Mouse (Mus musculus): ENCODE data around the gene Usp13. TPM values are rescaled to one million over a fixed set of nuclear protein-coding genes. Genes with fewer than 3 reads are reported as not detected.
A peak's percentile ranks its signal among the peaks of the same experiment; 100 is the strongest.

Gene Usp13
- polyA plus RNA-seq, 1 experiment from 2014 or later, result 3.2 TPM

GRCm38 (mm10) chr3:32908400-32908799 is 91.1 kb downstream of the Usp13 start:
- Histone ChIP-seq H3K27me3 (replicated peaks; ENCODE audit: control insufficient read depth, insufficient read depth, low read length) (no peaks in the 10 kb centered on the region), H3K9ac (ENCODE audit: low read depth, low read length) (no peak overlapping the region), H3K36me3 (ENCODE audit: control insufficient read depth, insufficient read depth, low read length) (no peaks in the 10 kb centered on the region), H3K4me3 (ENCODE audit: low read length) (no peak overlapping the region), H3K9me3 (ENCODE audit: control insufficient read depth, low read length) (no peaks in the 10 kb centered on the region), H3K27ac (ENCODE audit: low read length) (no peak overlapping the region), H3K4me2 (ENCODE audit: low read depth, low read length) (no peak overlapping the region), H3K4me1 (ENCODE audit: control insufficient read depth, insufficient read depth, low read length) (no peaks in the 10 kb centered on the region)
- no peak for ATAC-seq
- 70% methylated on average over 3 of the region's 3 CpGs for WGBS

DNA sequence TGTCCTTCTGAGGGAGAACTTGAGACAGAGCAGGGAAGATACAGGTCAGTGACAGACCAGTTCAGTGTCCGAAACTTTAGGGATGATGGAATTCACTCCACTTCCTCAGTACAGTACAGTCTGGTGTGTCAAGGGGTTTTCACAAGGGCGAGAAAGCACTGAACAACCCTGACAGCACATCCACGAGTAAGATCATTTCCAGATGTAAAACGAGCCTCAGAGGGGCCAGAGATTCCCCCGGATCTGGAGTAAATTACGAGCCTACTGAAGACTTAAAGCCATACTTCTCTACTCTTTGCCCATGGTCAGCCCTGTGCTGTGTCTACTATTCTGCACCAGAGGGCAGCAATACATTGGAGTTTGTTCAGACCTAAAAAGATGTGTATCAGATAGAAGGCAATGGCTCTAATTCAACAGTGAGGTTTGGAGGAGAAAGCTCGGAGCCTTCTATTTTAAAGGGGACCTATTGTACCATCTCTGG is 92.8 kb downstream of the Usp13 start:
- H3K9me3 ChIP-seq (ENCODE audit: control insufficient read depth, low read length), result no peaks in the 10 kb centered on the region
- WGBS, result 53% methylated on average over 7 of the region's 7 CpGs
- H3K4me1 ChIP-seq (ENCODE audit: control insufficient read depth, insufficient read depth, low read length), result no peaks in the 10 kb centered on the region
- H3K4me3 ChIP-seq (ENCODE audit: low read length), result no peak overlapping the region
- H3K36me3 ChIP-seq (ENCODE audit: control insufficient read depth, insufficient read depth, low read length), result no peaks in the 10 kb centered on the region
- peak; percentile 28; the same call in 1 of the 2 replicates for ATAC-seq
- no peak overlapping the region for H3K4me2 ChIP-seq (ENCODE audit: low read depth, low read length)
- H3K27ac ChIP-seq (ENCODE audit: low read length), result no peak overlapping the region
- H3K27me3 ChIP-seq (replicated peaks; ENCODE audit: control insufficient read depth, insufficient read depth, low read length), result no peaks in the 10 kb centered on the region
- H3K9ac ChIP-seq (ENCODE audit: low read depth, low read length), result no peak overlapping the region

DNA sequence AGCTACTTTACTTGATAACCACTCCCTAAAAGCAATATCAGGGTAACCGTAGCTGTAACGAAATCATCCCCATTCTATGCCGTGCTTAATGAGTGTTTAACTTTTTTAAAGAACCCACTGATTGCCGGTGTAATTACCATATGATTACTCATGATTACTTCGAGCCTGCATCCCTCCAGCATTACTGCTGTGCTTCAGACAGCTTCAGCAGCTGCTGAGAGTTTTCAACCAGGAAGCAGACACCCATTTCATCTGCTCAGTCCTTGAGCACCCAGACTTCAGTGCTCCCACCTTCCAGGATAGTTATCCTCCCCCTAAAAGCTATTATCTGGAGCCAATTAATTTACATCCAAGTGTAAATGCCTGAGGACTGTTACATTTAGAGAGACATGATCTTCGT is 106.8 kb downstream of the Usp13 start:
- H3K27me3 ChIP-seq (replicated peaks; ENCODE audit: control insufficient read depth, insufficient read depth, low read length), result no peaks in the 10 kb centered on the region
- H3K9ac ChIP-seq (ENCODE audit: low read depth, low read length), result no peak overlapping the region
- ATAC-seq, result no peak
- H3K27ac ChIP-seq (ENCODE audit: low read length), result no peak overlapping the region
- peaks cover 3% of the 10 kb centered on the region; the same call in 1 of the 2 replicates for H3K9me3 ChIP-seq (ENCODE audit: control insufficient read depth, low read length)
- no peak overlapping the region for H3K4me2 ChIP-seq (ENCODE audit: low read depth, low read length)
- no peaks in the 10 kb centered on the region for H3K36me3 ChIP-seq (ENCODE audit: control insufficient read depth, insufficient read depth, low read length)
- 82% methylated on average over 6 of the region's 6 CpGs for WGBS
- no peak overlapping the region for H3K4me3 ChIP-seq (ENCODE audit: low read length)
- no peaks in the 10 kb centered on the region for H3K4me1 ChIP-seq (ENCODE audit: control insufficient read depth, insufficient read depth, low read length)

- peak; percentile 88 for ATAC-seq
- no peaks in the 10 kb centered on the region for H3K27me3 ChIP-seq (replicated peaks; ENCODE audit: control insufficient read depth, insufficient read depth, low read length)
- no peak overlapping the region for H3K9ac ChIP-seq (ENCODE audit: low read depth, low read length)
- no peak overlapping the region for H3K4me3 ChIP-seq (ENCODE audit: low read length)
- no peaks in the 10 kb centered on the region for H3K9me3 ChIP-seq (ENCODE audit: control insufficient read depth, low read length)
- 45% methylated on average over 8 of the region's 8 CpGs for WGBS
- H3K27ac ChIP-seq (ENCODE audit: low read length), result no peak overlapping the region
- no peaks in the 10 kb centered on the region for H3K36me3 ChIP-seq (ENCODE audit: control insufficient read depth, insufficient read depth, low read length)
- peaks cover 4% of the 10 kb centered on the region; the same call in 1 of the 2 replicates for H3K4me1 ChIP-seq (ENCODE audit: control insufficient read depth, insufficient read depth, low read length)
- H3K4me2 ChIP-seq (ENCODE audit: low read depth, low read length), result no peak overlapping the region
Measured at GRCm38 (mm10) chr3:32939802-32940501, 122.6 kb downstream of the Usp13 start.

DNA sequence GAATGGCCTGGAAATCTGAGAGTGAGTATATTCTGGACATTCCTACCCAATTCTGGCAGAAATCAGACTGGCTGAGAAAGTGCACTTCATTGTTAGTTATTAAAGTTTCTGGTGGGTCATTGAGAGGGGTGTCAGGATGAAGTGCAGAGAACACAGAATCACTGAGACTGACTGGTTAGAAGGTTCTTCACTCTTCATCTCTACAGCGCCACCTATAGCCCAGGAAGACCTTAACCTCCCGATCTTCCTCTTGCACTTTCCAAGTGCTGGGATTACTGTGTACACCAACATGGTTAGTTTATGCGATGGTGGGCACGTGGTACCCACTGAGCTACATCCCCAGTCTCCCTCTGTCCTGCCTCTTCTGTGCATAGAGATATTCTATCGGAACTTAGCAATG is 130.1 kb downstream of the Usp13 start:
- H3K27ac ChIP-seq (ENCODE audit: low read length), result no peak overlapping the region
- H3K4me3 ChIP-seq (ENCODE audit: low read length), result no peak overlapping the region
- H3K27me3 ChIP-seq (replicated peaks; ENCODE audit: control insufficient read depth, insufficient read depth, low read length), result no peaks in the 10 kb centered on the region
- no peaks in the 10 kb centered on the region for H3K36me3 ChIP-seq (ENCODE audit: control insufficient read depth, insufficient read depth, low read length)
- no peak overlapping the region for H3K9ac ChIP-seq (ENCODE audit: low read depth, low read length)
- no peaks in the 10 kb centered on the region for H3K9me3 ChIP-seq (ENCODE audit: control insufficient read depth, low read length)
- 91% methylated on average over 5 of the region's 5 CpGs for WGBS
- no peak for ATAC-seq
- no peaks in the 10 kb centered on the region for H3K4me1 ChIP-seq (ENCODE audit: control insufficient read depth, insufficient read depth, low read length)
- no peak overlapping the region for H3K4me2 ChIP-seq (ENCODE audit: low read depth, low read length)

- Histone ChIP-seq H3K27me3 (replicated peaks; ENCODE audit: control insufficient read depth, insufficient read depth, low read length) (no peaks in the 10 kb centered on the region), H3K4me2 (ENCODE audit: low read depth, low read length) (no peak overlapping the region), H3K9ac (ENCODE audit: low read depth, low read length) (no peak overlapping the region), H3K4me1 (ENCODE audit: control insufficient read depth, insufficient read depth, low read length) (no peaks in the 10 kb centered on the region), H3K4me3 (ENCODE audit: low read length) (no peak overlapping the region), H3K9me3 (ENCODE audit: control insufficient read depth, low read length) (no peaks in the 10 kb centered on the region), H3K36me3 (ENCODE audit: control insufficient read depth, insufficient read depth, low read length) (no peaks in the 10 kb centered on the region), H3K27ac (ENCODE audit: low read length) (no peak overlapping the region)
- WGBS, result 9% methylated on average over 1 of the region's 1 CpGs
- ATAC-seq, result no peak
Measured at GRCm38 (mm10) chr3:32951382-32951781, 134.0 kb downstream of the Usp13 start.

DNA sequence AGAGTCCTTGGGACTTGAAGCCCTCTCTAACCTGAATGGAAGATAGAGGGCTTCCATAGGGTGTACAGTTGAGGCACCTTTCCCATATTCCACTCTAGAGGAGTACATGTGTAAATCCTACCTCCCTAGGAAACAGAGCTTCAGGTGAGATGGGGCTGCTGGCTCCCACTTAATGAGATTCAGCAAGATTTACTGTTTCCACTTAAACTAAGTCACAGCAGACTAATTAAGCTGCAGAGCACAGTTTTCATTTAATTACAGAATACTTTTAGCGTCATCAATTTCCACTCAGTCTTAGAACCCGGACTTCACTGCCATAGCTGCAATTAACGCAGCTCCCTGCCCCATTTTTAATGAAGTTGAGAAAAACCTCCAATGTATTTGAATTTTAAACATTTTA is 144.1 kb downstream of the Usp13 start:
- no peak overlapping the region for H3K27ac ChIP-seq (ENCODE audit: low read length)
- H3K4me1 ChIP-seq (ENCODE audit: control insufficient read depth, insufficient read depth, low read length), result no peaks in the 10 kb centered on the region
- no peaks in the 10 kb centered on the region for H3K27me3 ChIP-seq (replicated peaks; ENCODE audit: control insufficient read depth, insufficient read depth, low read length)
- H3K9me3 ChIP-seq (ENCODE audit: control insufficient read depth, low read length), result no peaks in the 10 kb centered on the region
- no peak for ATAC-seq
- H3K4me3 ChIP-seq (ENCODE audit: low read length), result no peak overlapping the region
- H3K36me3 ChIP-seq (ENCODE audit: control insufficient read depth, insufficient read depth, low read length), result no peaks in the 10 kb centered on the region
- H3K9ac ChIP-seq (ENCODE audit: low read depth, low read length), result no peak overlapping the region
- no peak overlapping the region for H3K4me2 ChIP-seq (ENCODE audit: low read depth, low read length)
- WGBS, result 78% methylated on average over 3 of the region's 3 CpGs

- no peak for ATAC-seq
- H3K9me3 ChIP-seq (ENCODE audit: control insufficient read depth, low read length), result no peaks in the 10 kb centered on the region
- H3K4me1 ChIP-seq (ENCODE audit: control insufficient read depth, insufficient read depth, low read length), result no peaks in the 10 kb centered on the region
- no peaks in the 10 kb centered on the region for H3K36me3 ChIP-seq (ENCODE audit: control insufficient read depth, insufficient read depth, low read length)
- H3K4me3 ChIP-seq (ENCODE audit: low read length), result no peak overlapping the region
- WGBS, result 0% methylated on average over 2 of the region's 2 CpGs
- no peaks in the 10 kb centered on the region for H3K27me3 ChIP-seq (replicated peaks; ENCODE audit: control insufficient read depth, insufficient read depth, low read length)
- H3K9ac ChIP-seq (ENCODE audit: low read depth, low read length), result no peak overlapping the region
- H3K27ac ChIP-seq (ENCODE audit: low read length), result no peak overlapping the region
- no peak overlapping the region for H3K4me2 ChIP-seq (ENCODE audit: low read depth, low read length)
Measured at GRCm38 (mm10) chr3:32965528-32965927, 148.2 kb downstream of the Usp13 start.

- no peak overlapping the region for H3K4me3 ChIP-seq (ENCODE audit: low read length)
- ATAC-seq, result no peak
- H3K9ac ChIP-seq (ENCODE audit: low read depth, low read length), result no peak overlapping the region
- no peaks in the 10 kb centered on the region for H3K27me3 ChIP-seq (replicated peaks; ENCODE audit: control insufficient read depth, insufficient read depth, low read length)
- 80% methylated on average over 1 of the region's 1 CpGs for WGBS
- H3K4me1 ChIP-seq (ENCODE audit: control insufficient read depth, insufficient read depth, low read length), result no peaks in the 10 kb centered on the region
- no peak overlapping the region for H3K27ac ChIP-seq (ENCODE audit: low read length)
- H3K4me2 ChIP-seq (ENCODE audit: low read depth, low read length), result no peak overlapping the region
- no peaks in the 10 kb centered on the region for H3K9me3 ChIP-seq (ENCODE audit: control insufficient read depth, low read length)
- H3K36me3 ChIP-seq (ENCODE audit: control insufficient read depth, insufficient read depth, low read length), result no peaks in the 10 kb centered on the region
Measured at GRCm38 (mm10) chr3:32968671-32969425, 151.5 kb downstream of the Usp13 start.
